Mouse (Mus musculus) megakaryocyte, embryonic 14.5 days (primary cell): Measurements from ENCODE around the gene Atpaf2. TPM values are rescaled to one million over a fixed set of nuclear protein-coding genes. Genes with fewer than 3 reads are reported as not detected.
A peak's percentile ranks its signal among the peaks of the same experiment; 100 is the strongest.

Source experiments
- H3K27me3 ChIP-seq: replicated peaks from 2 replicates; pipeline ENCODE3; 2012; ENCODE audit warnings: inconsistent platforms
- H3K36me3 ChIP-seq: replicated peaks from 2 replicates; pipeline ENCODE3; 2012; ENCODE audit warnings: low read length, inconsistent platforms, mixed read lengths
- H3K4me1 ChIP-seq: 2 replicates; pipeline ENCODE4 v1.6.1; 2012; ENCODE audit warnings: inconsistent platforms
- H3K4me3 ChIP-seq: replicated peaks from 2 replicates; pipeline ENCODE3; 2012; ENCODE audit warnings: moderate library complexity, mild to moderate bottlenecking, inconsistent platforms
- H3K9me3 ChIP-seq: 2 replicates; pipeline ENCODE4 v1.6.1; 2012; ENCODE audit warnings: inconsistent platforms
- FLI1 ChIP-seq: IDR thresholded peaks from 2 replicates; pipeline ENCODE4 v1.6.1; 2012; ENCODE audit warnings: low read length, inconsistent platforms, mixed read lengths
- GATA1 ChIP-seq: IDR thresholded peaks from 3 replicates; pipeline ENCODE4 v1.6.1; 2012; ENCODE audit warnings: mixed read lengths, low read length, inconsistent platforms, borderline replicate concordance
- polyA plus RNA-seq: library from polyadenylated mRNA; stranded (reverse); fragments of >175 nt; gene quantifications from 2 replicates; pipeline ENCODE4 v1.2.3, GENCODE M21; 2012; ENCODE audit warnings: low replicate concordance; ENCODE audit not compliant: insufficient read depth

The Atpaf2 gene
- polyA plus RNA-seq, 1 experiment, result 40.7 TPM

DNA sequence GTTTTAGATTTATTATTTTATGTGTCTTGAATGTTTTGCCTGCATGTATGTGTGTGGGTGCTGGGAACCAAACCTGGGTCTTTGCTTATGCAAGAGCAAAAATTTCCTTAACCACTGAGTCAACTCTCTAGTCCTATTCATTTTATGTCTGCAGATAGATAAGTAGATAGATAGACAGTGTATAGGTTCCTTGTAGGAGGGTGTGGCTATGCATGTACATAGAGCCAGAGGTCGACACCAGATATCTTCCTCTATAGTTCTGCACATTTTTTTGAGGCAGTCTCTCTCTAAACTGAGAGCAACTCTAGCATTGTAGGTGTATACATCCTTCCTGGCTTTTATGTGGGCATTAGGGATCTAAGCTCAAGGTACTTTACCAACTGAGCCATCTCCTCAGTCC is 16.9 kb upstream of the Atpaf2 start:
- Histone ChIP-seq H3K4me1 (peaks cover 59% of the 10 kb centered on the region), H3K27me3 (no peaks in the 10 kb centered on the region), H3K9me3 (no peaks in the 10 kb centered on the region), H3K36me3 (peaks cover 87% of the 10 kb centered on the region), H3K4me3 (no peak overlapping the region)
- TF ChIP-seq GATA1 (no peak), FLI1 (no peak)

DNA sequence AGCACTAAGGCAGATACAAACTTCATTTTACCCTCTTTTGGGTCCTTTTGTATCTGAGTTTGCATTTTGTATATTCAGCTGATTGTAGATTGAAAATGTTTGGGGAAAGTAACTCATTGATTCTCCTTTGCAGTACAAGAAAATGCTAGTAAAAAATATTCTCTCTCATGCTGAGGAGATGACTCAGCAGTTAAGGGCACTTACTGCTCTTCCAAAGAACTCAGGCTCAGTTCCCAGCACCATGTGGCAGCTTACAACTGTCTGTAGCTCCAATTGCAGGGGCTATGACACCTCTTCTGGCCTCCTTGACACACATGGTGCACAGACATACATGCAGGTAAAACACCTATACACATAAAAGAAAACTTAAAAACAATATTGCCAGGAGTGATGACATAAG is 15.2 kb upstream of the Atpaf2 start:
- TF ChIP-seq GATA1 (no peak), FLI1 (no peak)
- Histone ChIP-seq H3K9me3 (no peaks in the 10 kb centered on the region), H3K36me3 (peaks cover 89% of the 10 kb centered on the region), H3K4me1 (peaks cover 59% of the 10 kb centered on the region), H3K4me3 (peak overlapping the region; percentile 16), H3K27me3 (no peaks in the 10 kb centered on the region)

DNA sequence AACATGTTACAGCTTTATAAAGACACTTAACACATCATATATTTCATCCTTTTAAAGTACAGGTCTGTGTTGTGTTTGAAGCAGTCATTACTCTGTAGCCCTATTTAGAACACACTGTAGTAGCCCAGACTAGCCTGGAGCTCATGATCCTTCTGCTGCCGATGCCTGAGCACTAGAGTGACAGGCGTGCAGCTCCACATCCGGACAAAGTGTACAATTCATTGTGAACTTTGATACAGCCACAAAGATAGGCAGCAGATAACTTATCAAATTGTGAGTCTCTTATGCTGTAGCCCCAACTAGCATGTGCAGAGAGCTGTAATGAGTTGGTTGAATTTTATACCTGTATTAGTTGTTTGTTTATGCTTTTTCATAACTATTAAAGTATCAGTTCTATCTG is 9.4 kb upstream of the Atpaf2 start:
- H3K4me1 ChIP-seq, result peaks cover 19% of the 10 kb centered on the region; the same call in 1 of the 2 replicates
- H3K9me3 ChIP-seq, result no peaks in the 10 kb centered on the region
- TF ChIP-seq FLI1 (no peak), GATA1 (no peak)
- H3K27me3 ChIP-seq, result no peaks in the 10 kb centered on the region
- no peak overlapping the region for H3K4me3 ChIP-seq
- peaks cover 75% of the 10 kb centered on the region for H3K36me3 ChIP-seq

DNA sequence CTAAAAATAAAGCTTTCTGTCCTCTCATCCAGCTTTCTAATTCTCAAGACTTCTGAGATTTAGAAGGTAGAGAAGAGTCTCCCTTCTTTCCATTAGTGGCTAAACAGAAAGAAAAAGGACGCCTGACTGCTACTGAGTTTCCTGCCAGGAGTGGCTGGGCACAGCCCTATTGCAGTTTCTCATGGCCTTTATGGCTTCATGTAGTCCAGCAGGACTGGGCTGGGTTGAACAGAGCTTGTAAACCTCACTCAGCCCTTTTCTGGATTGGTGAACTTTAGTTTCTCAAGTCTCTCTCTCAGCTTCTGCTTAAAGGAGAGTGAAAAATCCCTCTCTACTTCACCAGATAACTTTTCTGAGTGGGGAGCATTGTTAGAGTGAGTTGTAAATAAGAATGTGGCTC is 8.2 kb upstream of the Atpaf2 start:
- Histone ChIP-seq H3K4me1 (peaks cover 26% of the 10 kb centered on the region), H3K36me3 (peaks cover 63% of the 10 kb centered on the region), H3K27me3 (no peaks in the 10 kb centered on the region), H3K4me3 (no peak overlapping the region), H3K9me3 (no peaks in the 10 kb centered on the region)
- TF ChIP-seq FLI1, result no peak
- TF ChIP-seq GATA1, result no peak

DNA sequence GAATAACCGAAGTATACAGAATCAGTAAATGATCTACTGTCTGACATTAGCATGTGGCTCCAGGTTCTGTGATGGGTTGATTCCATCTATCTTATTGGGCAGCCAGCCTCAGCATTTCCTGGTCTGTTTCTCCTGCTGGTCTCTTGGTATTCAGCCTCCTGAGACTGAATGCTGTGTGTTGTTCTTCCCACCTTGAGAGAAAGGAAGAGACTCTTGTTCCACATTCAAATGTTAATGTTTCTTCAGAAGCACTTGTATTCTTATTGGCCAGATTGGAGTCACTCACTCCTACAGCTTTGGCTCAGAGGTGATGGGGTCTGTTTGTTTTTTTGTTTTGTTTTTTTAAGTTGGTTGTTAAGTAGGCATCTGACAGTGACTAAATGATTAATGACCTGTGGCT is 4.7 kb upstream of the Atpaf2 start:
- Histone ChIP-seq H3K36me3 (peaks cover 42% of the 10 kb centered on the region), H3K27me3 (no peaks in the 10 kb centered on the region), H3K4me1 (peaks cover 54% of the 10 kb centered on the region), H3K9me3 (no peaks in the 10 kb centered on the region), H3K4me3 (no peak overlapping the region)
- TF ChIP-seq FLI1 (no peak), GATA1 (no peak)

DNA sequence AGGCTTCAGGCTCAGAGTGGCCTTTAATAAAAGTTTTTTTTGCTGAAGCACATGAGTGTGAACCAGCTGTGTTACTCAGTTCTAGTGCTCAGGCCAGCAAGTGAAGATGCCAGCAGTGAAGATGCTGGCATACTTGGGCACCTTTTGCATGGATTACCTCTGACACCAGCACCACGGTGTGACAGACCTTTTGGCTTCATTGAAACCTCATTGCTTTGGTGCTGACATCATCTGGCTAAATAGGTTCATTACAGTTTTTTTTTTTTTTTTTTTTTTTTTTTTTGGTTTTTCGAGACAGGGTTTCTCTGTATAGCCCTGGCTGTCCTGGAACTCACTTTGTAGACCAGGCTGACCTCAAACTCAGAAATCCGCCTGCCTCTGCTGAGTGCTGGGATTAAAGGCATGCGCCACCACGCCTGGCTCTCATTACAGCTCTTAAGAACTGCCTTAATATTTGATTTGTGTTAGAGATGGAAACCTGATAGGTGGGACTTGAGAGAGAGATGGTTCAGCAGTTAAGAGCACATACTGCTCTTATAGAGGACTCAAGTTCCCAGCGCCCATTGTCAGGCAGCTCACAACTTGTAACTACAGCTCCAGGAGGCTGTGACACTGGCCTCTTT is 3.9 kb upstream of the Atpaf2 start:
- Histone ChIP-seq H3K4me3 (no peak overlapping the region), H3K27me3 (no peaks in the 10 kb centered on the region), H3K36me3 (peaks cover 34% of the 10 kb centered on the region), H3K4me1 (peaks cover 48% of the 10 kb centered on the region), H3K9me3 (no peaks in the 10 kb centered on the region)
- no peak for TF ChIP-seq FLI1

DNA sequence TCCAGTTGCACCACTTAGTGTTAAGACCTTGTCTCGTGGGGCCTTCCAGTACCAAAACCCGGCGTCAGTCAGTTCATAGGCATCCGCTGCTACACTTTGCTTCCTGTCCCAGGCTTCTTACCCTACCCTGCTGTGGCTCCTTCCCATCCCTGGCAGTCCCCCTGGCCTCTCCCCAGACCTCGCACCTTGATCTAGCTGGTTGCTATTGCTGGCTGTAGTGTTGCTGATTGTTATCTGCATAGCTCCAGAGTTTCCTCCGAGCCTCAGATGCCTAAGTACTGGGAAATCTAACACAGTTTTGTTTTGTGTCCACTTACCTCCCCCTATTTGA is 181 bp upstream of the Atpaf2 start:
- H3K4me3 ChIP-seq, result peak overlapping the region; percentile 98
- H3K9me3 ChIP-seq, result no peaks in the 10 kb centered on the region
- H3K27me3 ChIP-seq, result no peaks in the 10 kb centered on the region
- peaks cover 71% of the 10 kb centered on the region for H3K4me1 ChIP-seq
- peaks cover 9% of the 10 kb centered on the region for H3K36me3 ChIP-seq
- TF ChIP-seq GATA1 (no peak), FLI1 (no peak)

DNA sequence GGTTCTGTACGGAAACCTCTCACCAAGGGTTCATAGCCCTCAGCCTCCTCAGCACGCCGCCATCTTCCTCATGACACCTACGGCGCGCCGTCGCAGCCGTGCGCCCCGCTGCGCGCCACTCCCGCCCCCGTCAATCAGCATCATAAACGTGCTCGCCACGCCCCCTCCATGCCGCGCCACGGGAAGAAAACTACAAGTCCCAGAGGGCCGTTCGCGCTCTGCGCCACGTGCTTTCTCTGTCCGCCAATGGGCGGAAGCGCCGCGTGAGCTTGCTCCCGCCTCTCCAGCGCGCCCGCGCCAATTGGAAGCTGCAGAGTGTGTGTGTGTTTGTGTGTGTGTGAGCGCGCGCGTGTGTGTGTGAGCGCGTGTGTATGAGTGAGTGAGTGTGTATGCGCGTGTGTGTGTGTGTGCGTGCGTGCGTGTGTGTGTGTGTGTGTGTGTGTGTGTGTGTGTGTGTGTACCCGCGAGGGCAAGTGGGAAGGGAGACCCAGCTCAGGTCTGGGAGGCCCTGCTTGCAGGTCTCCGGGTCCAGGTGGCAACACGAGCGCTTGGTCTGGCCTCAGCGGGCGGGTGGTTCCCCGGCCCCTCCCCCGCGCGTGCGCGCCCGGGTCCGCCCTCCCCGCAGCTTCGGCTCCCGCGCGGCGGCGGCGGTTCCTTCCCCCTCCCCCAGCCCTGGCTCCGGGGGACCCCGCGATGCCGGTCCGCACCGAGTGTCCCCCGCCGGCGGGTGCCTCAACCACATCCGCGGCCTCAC is 1.1 kb downstream of the Atpaf2 start, which contains the start of gene Gid4:
TSS of gene Gid4 (plus strand) at position 183 of the 754 bp plus-strand sequence.
- Histone ChIP-seq H3K9me3 (no peaks in the 10 kb centered on the region), H3K27me3 (no peaks in the 10 kb centered on the region), H3K4me1 (peaks cover 67% of the 10 kb centered on the region), H3K36me3 (peaks cover 9% of the 10 kb centered on the region), H3K4me3 (peak within 1 kb of the TSS; percentile 98)
- TF ChIP-seq GATA1, result no peak
- no peak for TF ChIP-seq FLI1

DNA sequence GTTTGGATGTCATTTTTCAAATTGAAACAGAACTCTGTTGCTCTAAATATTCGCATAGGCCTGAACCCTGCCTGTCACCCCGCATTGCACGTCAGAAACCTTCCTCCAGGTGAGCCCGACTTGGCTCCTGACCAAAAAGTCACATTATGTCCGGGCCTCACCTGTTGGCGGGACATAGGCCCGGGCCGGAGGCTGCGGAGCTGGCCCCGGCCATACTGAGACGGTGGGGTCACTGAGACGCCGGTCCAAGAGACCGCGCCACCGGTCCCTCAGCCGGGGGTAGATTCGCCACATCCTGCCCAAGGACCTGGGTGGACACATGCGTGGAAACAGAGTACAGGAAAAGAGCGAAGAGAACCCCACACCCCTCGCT is 1.7 kb downstream of the Atpaf2 start:
- Histone ChIP-seq H3K9me3 (no peaks in the 10 kb centered on the region), H3K4me3 (peak overlapping the region; percentile 98), H3K36me3 (peaks cover 9% of the 10 kb centered on the region), H3K4me1 (peaks cover 62% of the 10 kb centered on the region), H3K27me3 (no peaks in the 10 kb centered on the region)
- TF ChIP-seq GATA1 (no peak), FLI1 (no peak)

DNA sequence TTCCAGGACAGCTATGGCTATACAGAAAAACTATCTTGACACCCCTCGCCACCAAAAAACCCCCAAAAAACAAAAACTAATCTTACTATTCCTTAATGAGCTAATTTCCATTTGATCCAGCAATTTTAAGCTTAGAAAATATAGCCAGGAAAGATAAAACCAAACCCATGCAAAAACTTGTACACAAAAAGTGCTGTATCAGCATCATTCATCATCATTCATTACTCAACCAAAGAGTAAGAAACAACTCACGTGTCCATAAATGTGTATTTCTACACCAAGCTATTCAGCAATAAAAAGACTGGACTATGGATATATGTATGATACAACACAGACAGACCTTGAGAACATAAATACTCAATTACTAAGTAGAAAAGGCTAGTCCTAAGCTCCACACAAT is 5.3 kb downstream of the Atpaf2 start:
- TF ChIP-seq FLI1 (no peak), GATA1 (no peak)
- peaks cover 32% of the 10 kb centered on the region for H3K4me1 ChIP-seq
- H3K27me3 ChIP-seq, result no peaks in the 10 kb centered on the region
- no peaks in the 10 kb centered on the region for H3K9me3 ChIP-seq
- H3K4me3 ChIP-seq, result no peak overlapping the region
- peaks cover 34% of the 10 kb centered on the region for H3K36me3 ChIP-seq
